Mouse (Mus musculus) embryonic facial prominence, embryonic 14.5 days (tissue): ENCODE measurements at regions not wholly inside any gene's neighbourhood (a gene's known extent, or its start where the extent isn't known, plus 50 kb on each side); places are given as distances from the start of the nearest gene placed in this dataset.

Experiments used
- ATAC-seq: fragments of 200-750 bp; cut with Nextera tagmentation; 2 replicates; pipeline ENCODE4 v1.8.0; 2017; ENCODE audit warnings: low read depth, moderate number of reproducible peaks, moderate TSS enrichment
- DNase-seq: peaks from one replicate; pipeline ENCODE4 v3.0.0-alpha.2; 2015; ENCODE audit warnings: low spot score
- H3K27ac ChIP-seq: fragments of 300-500 bp; sonication (generic); replicated peaks from 2 replicates; pipeline ENCODE4 v1.5.1; 2014; ENCODE audit warnings: low read depth, mild to moderate bottlenecking, low read length, moderate library complexity
- H3K27me3 ChIP-seq: fragments of 300-500 bp; sonication (generic); replicated peaks from 2 replicates; pipeline ENCODE4 v1.6.1; 2014; ENCODE audit warnings: low read length; ENCODE audit not compliant: control insufficient read depth, insufficient read depth
- H3K36me3 ChIP-seq: fragments of 300-500 bp; sonication (generic); 2 replicates; pipeline ENCODE4 v1.6.1; 2014; ENCODE audit warnings: low read length, mixed read lengths; ENCODE audit not compliant: control insufficient read depth, insufficient read depth
- H3K4me1 ChIP-seq: fragments of 300-500 bp; sonication (generic); 2 replicates; pipeline ENCODE4 v1.6.1; 2014; ENCODE audit warnings: antibody characterized with exemption, low read length; ENCODE audit not compliant: control insufficient read depth, insufficient read depth
- H3K4me2 ChIP-seq: fragments of 300-500 bp; sonication (generic); 2 replicates; pipeline ENCODE4 v1.6.1; 2014; ENCODE audit warnings: low read depth, mild to moderate bottlenecking, low read length, moderate library complexity, mixed read lengths
- H3K4me3 ChIP-seq: fragments of 300-500 bp; sonication (generic); 2 replicates; pipeline ENCODE4 v1.5.1; 2014; ENCODE audit warnings: low read depth, mild to moderate bottlenecking, low read length
- H3K9ac ChIP-seq: fragments of 300-500 bp; sonication (generic); 2 replicates; pipeline ENCODE4 v1.6.1; 2014; ENCODE audit warnings: low read depth, mild to moderate bottlenecking, low read length, moderate library complexity, mixed read lengths
- H3K9me3 ChIP-seq: fragments of 300-500 bp; sonication (generic); 2 replicates; pipeline ENCODE4 v1.6.1; 2016; ENCODE audit warnings: low read length; ENCODE audit not compliant: control insufficient read depth
- WGBS: fragments of 180-500 bp; shearing (Covaris S2); extraction: QIAGEN DNeasy Blood & Tissue Kit; methylation state at CpG from one replicate; pipeline ENCODE4 v1.1.7; 2014; 5-methylcytosine and 5-hydroxymethylcytosine counted together

GRCm38 (mm10) chr8:126839039-126839711 is 106.5 kb downstream of the Tomm20 start:
- 2% methylated on average over 8 of the region's 8 CpGs for WGBS
- Histone ChIP-seq H3K4me2 (peak overlapping the region; percentile 41), H3K9me3 (no peaks in the 10 kb centered on the region), H3K36me3 (no peaks in the 10 kb centered on the region), H3K9ac (peak overlapping the region; percentile 9; the same call in 1 of the 2 replicates), H3K4me3 (no peak overlapping the region), H3K27me3 (no peaks in the 10 kb centered on the region), H3K27ac (peak overlapping the region; percentile 92), H3K4me1 (peaks cover 38% of the 10 kb centered on the region)
- peak; percentile 80 for DNase-seq
- ATAC-seq: peak; percentile 69

GRCm38 (mm10) chr8:126838228-126838627 is 107.4 kb downstream of the Tomm20 start:
- Histone ChIP-seq H3K9me3 (no peaks in the 10 kb centered on the region), H3K27ac (peak overlapping the region; percentile 92), H3K9ac (no peak overlapping the region), H3K4me1 (peaks cover 47% of the 10 kb centered on the region), H3K36me3 (no peaks in the 10 kb centered on the region), H3K27me3 (no peaks in the 10 kb centered on the region), H3K4me2 (no peak overlapping the region), H3K4me3 (no peak overlapping the region)
- DNase-seq (no peak), ATAC-seq (no peak)
- WGBS: 60% methylated on average over 7 of the region's 7 CpGs

DNA sequence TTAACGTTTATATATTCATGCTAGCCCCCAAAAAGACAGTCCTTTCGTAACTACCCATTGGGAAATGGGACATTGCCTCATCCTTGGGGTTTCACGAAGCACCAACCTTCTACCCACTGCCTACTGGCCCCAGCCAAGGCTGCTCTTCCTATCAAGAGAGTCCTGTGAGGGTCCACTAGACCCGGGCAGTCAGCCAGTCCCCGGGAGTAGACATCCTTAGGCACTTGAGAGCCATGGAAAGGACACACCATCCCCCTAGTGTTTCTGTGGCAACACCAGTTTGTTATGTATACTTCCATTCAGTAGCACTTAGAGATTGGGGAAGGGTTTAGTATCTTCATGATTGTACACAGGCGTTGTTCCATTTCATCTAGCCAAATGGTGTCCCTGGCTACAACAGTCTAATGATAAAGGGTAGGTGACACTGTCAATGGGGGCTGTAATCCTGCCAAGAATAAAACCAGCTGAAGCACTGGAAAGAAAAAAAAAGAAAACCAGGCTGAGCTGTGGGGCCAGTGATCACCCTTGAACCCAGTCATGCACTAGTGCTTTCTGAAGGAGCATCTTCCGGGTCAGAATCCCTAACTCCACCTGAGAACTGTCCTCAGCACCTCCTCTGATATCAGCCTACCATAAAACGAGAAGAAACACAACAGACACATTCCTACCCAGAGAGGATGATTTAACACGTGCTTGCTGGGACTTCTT is 108.2 kb downstream of the Tomm20 start:
- peaks cover 55% of the 10 kb centered on the region for H3K4me1 ChIP-seq
- H3K4me3 ChIP-seq: no peak overlapping the region
- no peaks in the 10 kb centered on the region for H3K36me3 ChIP-seq
- no peak overlapping the region for H3K9ac ChIP-seq
- H3K4me2 ChIP-seq: no peak overlapping the region
- no peaks in the 10 kb centered on the region for H3K9me3 ChIP-seq
- H3K27ac ChIP-seq: no peak overlapping the region
- DNase-seq (no peak), ATAC-seq (no peak)
- whole genome bisulfite sequencing: 72% methylated on average over 9 of the region's 9 CpGs
- H3K27me3 ChIP-seq: no peaks in the 10 kb centered on the region

GRCm38 (mm10) chr8:126835554-126835953 is 110.1 kb downstream of the Tomm20 start:
- 65% methylated on average over 7 of the region's 7 CpGs for WGBS
- Histone ChIP-seq H3K27me3 (no peaks in the 10 kb centered on the region), H3K4me1 (peaks cover 60% of the 10 kb centered on the region), H3K9ac (no peak overlapping the region), H3K9me3 (no peaks in the 10 kb centered on the region), H3K4me3 (no peak overlapping the region), H3K4me2 (no peak overlapping the region), H3K36me3 (no peaks in the 10 kb centered on the region), H3K27ac (no peak overlapping the region)
- no peak for DNase-seq
- ATAC-seq: no peak

- DNase-seq: peak; percentile 88
- Histone ChIP-seq H3K9ac (no peak overlapping the region), H3K4me3 (no peak overlapping the region), H3K4me1 (peaks cover 51% of the 10 kb centered on the region), H3K27me3 (no peaks in the 10 kb centered on the region), H3K4me2 (peak overlapping the region; percentile 21; the same call in 1 of the 2 replicates), H3K27ac (peak overlapping the region; percentile 92), H3K36me3 (no peaks in the 10 kb centered on the region), H3K9me3 (no peaks in the 10 kb centered on the region)
- ATAC-seq: peak; percentile 50; the same call in 1 of the 2 replicates
- WGBS: 21% methylated on average over 19 of the region's 19 CpGs
These were observed 111.9 kb downstream of the Tomm20 start for GRCm38 (mm10) chr8:126833471-126834453.

DNA sequence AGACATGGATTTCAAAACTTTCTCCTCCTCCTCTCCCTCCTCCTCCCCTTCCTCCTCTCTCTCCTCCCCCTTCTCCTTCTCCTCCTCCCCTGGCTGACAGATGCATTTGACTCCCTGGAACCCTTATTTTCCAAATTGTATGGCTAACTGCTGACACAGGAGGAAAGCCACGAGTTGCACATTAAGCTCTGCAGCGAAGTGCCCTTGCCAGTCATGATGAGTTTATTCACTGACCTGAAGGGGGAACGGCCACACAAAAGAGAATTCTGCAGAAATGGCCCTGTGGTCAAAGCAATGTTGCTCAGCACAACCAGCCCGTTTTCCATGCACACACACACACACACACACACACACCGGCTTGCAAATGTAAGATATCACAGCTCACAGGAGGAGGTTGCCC is 112.6 kb downstream of the Tomm20 start:
- WGBS: 13% methylated on average over 5 of the region's 5 CpGs
- Histone ChIP-seq H3K36me3 (no peaks in the 10 kb centered on the region), H3K27me3 (no peaks in the 10 kb centered on the region), H3K4me3 (no peak overlapping the region), H3K4me1 (peaks cover 48% of the 10 kb centered on the region), H3K27ac (peak overlapping the region; percentile 92), H3K9me3 (no peaks in the 10 kb centered on the region), H3K4me2 (peak overlapping the region; percentile 21; the same call in 1 of the 2 replicates), H3K9ac (0 out of 2 replicates have a peak overlapping the region, but pooled peaks have one; percentile 3)
- DNase-seq (peak; percentile 67), ATAC-seq (no peak)

DNA sequence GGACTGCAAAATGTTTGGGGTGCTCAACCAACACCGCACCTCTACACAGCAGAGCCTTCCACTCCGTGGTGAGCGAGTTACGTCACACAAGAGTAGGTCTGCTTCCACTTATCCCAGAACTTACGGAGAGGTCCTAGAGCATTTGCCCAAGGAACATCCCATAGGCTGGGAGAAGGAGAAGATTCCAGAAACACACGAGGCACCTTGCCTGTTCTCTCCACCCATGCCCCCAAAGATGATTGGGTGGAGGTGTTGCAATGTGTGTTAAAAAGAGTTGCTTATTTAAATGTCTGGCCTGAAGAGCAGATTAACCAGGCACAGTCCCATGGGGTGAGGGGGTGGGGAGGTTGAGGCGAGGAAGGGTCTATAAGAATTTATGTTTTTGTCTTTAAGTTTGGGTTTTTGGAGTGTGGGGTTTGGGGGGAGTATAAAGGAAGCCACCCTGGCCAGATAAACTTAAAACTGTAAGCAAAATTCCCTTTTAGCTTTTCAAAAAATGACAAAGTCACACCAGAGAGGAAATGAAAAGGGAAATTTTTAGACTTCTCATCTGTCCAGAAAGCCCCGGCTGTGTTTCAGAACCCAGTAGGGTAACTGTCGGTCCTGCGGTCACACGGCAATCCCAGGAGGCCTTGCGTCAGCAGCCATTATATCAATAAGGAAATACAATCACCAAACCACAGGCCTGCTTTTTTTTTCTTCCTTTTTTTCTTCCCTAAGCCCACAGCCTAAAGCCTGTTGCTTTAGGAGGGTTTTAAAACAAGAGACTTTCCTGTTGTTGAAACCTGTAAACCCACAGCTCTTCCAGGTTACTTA is 113.3 kb downstream of the Tomm20 start:
- DNase-seq (peak; percentile 86), ATAC-seq (0 out of 2 replicates have a peak, but pooled peaks have one; percentile 13)
- H3K4me3 ChIP-seq: no peak overlapping the region
- no peaks in the 10 kb centered on the region for H3K27me3 ChIP-seq
- peak overlapping the region; percentile 17; the same call in 1 of the 2 replicates for H3K4me2 ChIP-seq
- H3K4me1 ChIP-seq: peaks cover 50% of the 10 kb centered on the region
- WGBS: 45% methylated on average over 12 of the region's 12 CpGs
- no peaks in the 10 kb centered on the region for H3K36me3 ChIP-seq
- peak overlapping the region; percentile 92 for H3K27ac ChIP-seq
- H3K9ac ChIP-seq: 0 out of 2 replicates have a peak overlapping the region, but pooled peaks have one; percentile 3
- H3K9me3 ChIP-seq: no peaks in the 10 kb centered on the region
